8 mouse cellular contexts compared by ENCODE assay signal in genomic region chr2:75669491-75670445, GRCm38 (mm10). TPM values are rescaled to one million over a fixed set of nuclear protein-coding genes. Genes with fewer than 3 reads are reported as not detected.
A peak's percentile ranks its signal among the peaks of the same experiment; 100 is the strongest.
DNase-seq lines count a peak whose midpoint lies in the region; ATAC-seq lines count a peak whose summit lies in the region.

No protein-coding gene starts in this region.

- H3K9me3 ChIP-seq in kidney, embryonic 14.5 days (ENCODE audit: control insufficient read depth, low read length) = no peaks in the 10 kb centered on the region

- 45% methylated on average over 14 of the region's 14 CpGs for WGBS in kidney, embryonic 14.5 days

- no peak for DNase-seq in kidney, adult 9 months
- DNase-seq in B cell, adult 2 months = peak; percentile 46 to 52
- peak; percentile 64 for DNase-seq in embryo, embryonic 9.5 days (ENCODE audit: extremely low spot score)
- DNase-seq in liver = peak; percentile 39
- no peak for DNase-seq in layer of hippocampus, adult 9-10 months (ENCODE audit: low spot score)
- no peak for DNase-seq in right cerebral cortex, postnatal 4 days
- no peak for DNase-seq in right cerebral cortex, postnatal 14 days

- H3K27ac ChIP-seq in kidney, embryonic 14.5 days (ENCODE audit: low read depth, low read length) = no peak overlapping the region

- no peaks in the 10 kb centered on the region for H3K4me1 ChIP-seq in kidney, embryonic 14.5 days (ENCODE audit: control insufficient read depth, insufficient read depth, low read length)

- ATAC-seq in kidney, embryonic 14.5 days (ENCODE audit: low FRiP score, low TSS enrichment) = 0 out of 2 replicates have a peak, but pooled peaks have one; percentile 11

- no peak overlapping the region for H3K4me2 ChIP-seq in kidney, embryonic 14.5 days (replicated peaks; ENCODE audit: low read depth, low read length)

- no peaks in the 10 kb centered on the region for H3K27me3 ChIP-seq in kidney, embryonic 14.5 days (ENCODE audit: control insufficient read depth, insufficient read depth, low read length)

- H3K4me3 ChIP-seq in kidney, embryonic 14.5 days (ENCODE audit: low read length) = no peak overlapping the region

- H3K36me3 ChIP-seq in kidney, embryonic 14.5 days (ENCODE audit: control insufficient read depth, insufficient read depth, low read length) = peaks cover 10% of the 10 kb centered on the region

- no peak overlapping the region for H3K9ac ChIP-seq in kidney, embryonic 14.5 days (ENCODE audit: low read depth, low read length)

RNA-seq across cellular contexts. Expression of gene Hnrnpa3, which starts 10.7 kb away (rescaled TPM):
- 300 and 331 TPM in 2 replicates for polyA plus RNA-seq in kidney, embryonic 14.5 days (2014; fragmentation: Nextera tagmentation; extraction: Ambion mirVana)

RNA-seq across cellular contexts. Expression of gene Nfe2l2, which starts 34.7 kb away (rescaled TPM):
- 57.1 and 67.6 TPM in 2 replicates for polyA plus RNA-seq in kidney, embryonic 14.5 days (2014; fragmentation: Nextera tagmentation; extraction: Ambion mirVana)

Comparison
In these comparisons a context has a peak if more than half of its experiments do, and no peak if none do; other contexts are left out.
1. DNase-seq: peak in B cell, adult 2 months (2 of 2), embryo, embryonic 9.5 days (single experiment) and liver (single experiment); none in kidney, adult 9 months (single experiment), layer of hippocampus, adult 9-10 months (single experiment), right cerebral cortex, postnatal 4 days (single experiment) and right cerebral cortex, postnatal 14 days (single experiment).